ENCODE assay signal across 21 mouse cellular contexts in genomic region chr7:69488630-69489029, GRCm38 (mm10).
A peak's percentile ranks its signal among the peaks of the same experiment; 100 is the strongest.
DNase-seq lines count a peak whose midpoint lies in the region; ATAC-seq and TF ChIP-seq lines count a peak whose summit lies in the region.
"Had no signal": no experiment of that assay in that cellular context is flagged by ENCODE, and none has a peak within 500 bp of the region (broad histone marks: within the 10 kb centered on the region; RNA-seq: fewer than 3 reads in every experiment).

No protein-coding gene starts in this region.

- no peaks in the 10 kb centered on the region for H3K9me3 ChIP-seq in forebrain, embryonic 15.5 days
- H3K9me3 ChIP-seq in forebrain, embryonic 10.5 days, result no peaks in the 10 kb centered on the region
- H3K9me3 ChIP-seq in forebrain, postnatal 0 days (ENCODE audit: low read length), result no peaks in the 10 kb centered on the region
- H3K9me3 ChIP-seq: heart, embryonic 10.5 days; hindbrain, embryonic 15.5 days; limb, embryonic 13.5 days; liver, embryonic 13.5 days; midbrain, embryonic 12.5 days; neural tube, embryonic 15.5 days had no signal

- no peak overlapping the region for H3K9ac ChIP-seq in forebrain, embryonic 15.5 days (replicated peaks)
- H3K9ac ChIP-seq in forebrain, postnatal 0 days, result no peak overlapping the region
- H3K9ac ChIP-seq: hindbrain, embryonic 15.5 days; limb, embryonic 13.5 days; liver, embryonic 13.5 days; lung, embryonic 14.5 days; midbrain, embryonic 12.5 days; neural tube, embryonic 15.5 days had no signal

- peak; percentile 55; the same call in 1 of the 2 replicates for ATAC-seq in forebrain, embryonic 15.5 days (replicated peaks)
- ATAC-seq in forebrain, postnatal 0 days, result peak; percentile 46; the same call in 1 of the 2 replicates

- no peak overlapping the region for H3K4me2 ChIP-seq in forebrain, embryonic 15.5 days (replicated peaks)
- no peak overlapping the region for H3K4me2 ChIP-seq in forebrain, postnatal 0 days (ENCODE audit: low read depth)
- H3K4me2 ChIP-seq: hindbrain, embryonic 15.5 days; limb, embryonic 13.5 days; liver, embryonic 13.5 days; lung, embryonic 14.5 days; midbrain, embryonic 12.5 days; neural tube, embryonic 15.5 days had no signal

- intact Hi-C loops in gastrocnemius, postnatal 14 days (cut with DNase I; ENCODE audit: low total_unique reads), result loop anchor here (5.0 kb wide), 1 partner anchor 839 kb away; no protein-coding TSS in a partner anchor

- no peaks in the 10 kb centered on the region for H3K27me3 ChIP-seq in forebrain, embryonic 15.5 days
- peaks cover 34% of the 10 kb centered on the region for H3K27me3 ChIP-seq in forebrain, embryonic 10.5 days (ENCODE audit: poor library complexity, severe bottlenecking)
- no peaks in the 10 kb centered on the region for H3K27me3 ChIP-seq in forebrain, postnatal 0 days (ENCODE audit: insufficient read depth, low read length)
- H3K27me3 ChIP-seq: hindbrain, embryonic 15.5 days; liver, embryonic 13.5 days had no signal

- peaks cover 3% of the 10 kb centered on the region; the same call in 1 of the 2 replicates for H3K4me1 ChIP-seq in forebrain, embryonic 15.5 days
- H3K4me1 ChIP-seq in forebrain, embryonic 10.5 days, result peaks cover 26% of the 10 kb centered on the region
- no peaks in the 10 kb centered on the region for H3K4me1 ChIP-seq in forebrain, postnatal 0 days (ENCODE audit: insufficient read depth)
- H3K4me1 ChIP-seq: heart, embryonic 10.5 days; liver, embryonic 13.5 days had no signal

- no peak for DNase-seq in forebrain, embryonic 10.5 days (ENCODE audit: extremely low spot score, low spot score)
- DNase-seq in forebrain, postnatal 0 days, result peak; percentile 25
- peak; percentile 49 for DNase-seq in layer of hippocampus, adult 9-11 months
- DNase-seq in thymus, postnatal 25 days, result no peak
- no peak for DNase-seq in gastrocnemius, postnatal 14 days
- DNase-seq in gastrocnemius, adult 18-20 months (ENCODE audit: low spot score), result no peak
- DNase-seq: adrenal gland, postnatal 36 days; cerebellum, adult 11-12 months; cerebellum, postnatal 25 days; gastrocnemius, adult 2 months; kidney, adult 8-10 months; kidney, postnatal 10 days; liver, embryonic 13.5 days; lung, embryonic 14.5 days had no signal

- no peak for TF ChIP-seq CTCF in forebrain, postnatal 0 days (IDR thresholded peaks at IDR 0.05; ENCODE audit: low read depth)

- H3K36me3 ChIP-seq in forebrain, embryonic 15.5 days, result no peaks in the 10 kb centered on the region
- H3K36me3 ChIP-seq in forebrain, embryonic 10.5 days (replicated peaks), result no peaks in the 10 kb centered on the region
- H3K36me3 ChIP-seq in forebrain, postnatal 0 days (ENCODE audit: insufficient read depth), result no peaks in the 10 kb centered on the region
- H3K36me3 ChIP-seq: heart, embryonic 10.5 days; hindbrain, embryonic 15.5 days; limb, embryonic 13.5 days; liver, embryonic 13.5 days; midbrain, embryonic 12.5 days; neural tube, embryonic 15.5 days had no signal

- WGBS in forebrain, embryonic 15.5 days, result 50% methylated on average over 6 of the region's 6 CpGs
- 65% methylated on average over 6 of the region's 6 CpGs for WGBS in forebrain, embryonic 10.5 days
- 46% methylated on average over 6 of the region's 6 CpGs for WGBS in forebrain, postnatal 0 days

- H3K4me3 ChIP-seq in forebrain, embryonic 15.5 days, result no peak overlapping the region
- H3K4me3 ChIP-seq in forebrain, embryonic 10.5 days, result no peak overlapping the region
- H3K4me3 ChIP-seq in forebrain, postnatal 0 days (ENCODE audit: low read depth, low read length), result no peak overlapping the region
- H3K4me3 ChIP-seq: gastrocnemius, adult 2 months; heart, embryonic 10.5 days; hindbrain, embryonic 15.5 days; limb, embryonic 13.5 days; liver, embryonic 13.5 days; midbrain, embryonic 12.5 days; neural tube, embryonic 15.5 days had no signal

- H3K27ac ChIP-seq in forebrain, embryonic 15.5 days (replicated peaks), result peak overlapping the region; percentile 43; the same call in 1 of the 2 replicates
- H3K27ac ChIP-seq in forebrain, embryonic 10.5 days, result no peak overlapping the region
- H3K27ac ChIP-seq in forebrain, postnatal 0 days (ENCODE audit: low read depth, low read length), result no peak overlapping the region
- H3K27ac ChIP-seq: gastrocnemius, adult 2 months; heart, embryonic 10.5 days; hindbrain, embryonic 15.5 days; limb, embryonic 13.5 days; liver, embryonic 13.5 days; midbrain, embryonic 12.5 days; neural tube, embryonic 15.5 days; stomach, postnatal 0 days had no signal

Comparison
In these comparisons a context has a peak if more than half of its experiments do, and no peak if none do; other contexts are left out.
1. DNase-seq: peak in forebrain, postnatal 0 days (single experiment) and layer of hippocampus, adult 9-11 months (single experiment); none in forebrain, embryonic 10.5 days (single experiment), thymus, postnatal 25 days (single experiment), gastrocnemius, postnatal 14 days (single experiment) and gastrocnemius, adult 18-20 months (single experiment).